Mouse (Mus musculus) ES-Bruce4 (cell line): ENCODE data around the gene Hyal3. TPM values are rescaled to one million over a fixed set of nuclear protein-coding genes. Genes with fewer than 3 reads are reported as not detected.
A peak's percentile ranks its signal among the peaks of the same experiment; 100 is the strongest.
"Not testable (repeated sequence)": the region's sequence is repeated elsewhere in the genome, so short reads cannot be mapped to it uniquely, and the experiment has no call there.

Source experiments
- H3K27ac ChIP-seq: 2 replicates; pipeline ENCODE4 v1.5.1; 2012; ENCODE audit warnings: low read length, inconsistent platforms; ENCODE audit not compliant: insufficient read depth
- H3K27me3 ChIP-seq: 2 replicates; pipeline ENCODE4 v1.6.1; 2012; ENCODE audit warnings: mild to moderate bottlenecking, low read length, inconsistent platforms; ENCODE audit not compliant: control insufficient read depth, poor library complexity, insufficient read depth, severe bottlenecking
- H3K36me3 ChIP-seq: 2 replicates; pipeline ENCODE4 v1.6.1; 2012; ENCODE audit warnings: inconsistent platforms, mild to moderate bottlenecking, low read length, moderate library complexity; ENCODE audit not compliant: control insufficient read depth, poor library complexity, insufficient read depth, severe bottlenecking
- H3K4me1 ChIP-seq: one replicate; pipeline ENCODE4 v1.8.1; 2011; ENCODE audit warnings: low read length; ENCODE audit not compliant: control insufficient read depth, insufficient read depth
- H3K4me3 ChIP-seq: 2 replicates; pipeline ENCODE4 v1.5.1; 2011; ENCODE audit warnings: low read depth, mild to moderate bottlenecking, low read length
- H3K9ac ChIP-seq: 2 replicates; pipeline ENCODE4 v1.6.1; 2012; ENCODE audit warnings: low read depth, mild to moderate bottlenecking, inconsistent platforms; ENCODE audit not compliant: poor library complexity, severe bottlenecking
- H3K9me3 ChIP-seq: replicated peaks from 2 replicates; pipeline ENCODE4 v1.6.1; 2012; ENCODE audit warnings: mild to moderate bottlenecking, low read length, inconsistent platforms; ENCODE audit not compliant: control insufficient read depth, poor library complexity, insufficient read depth, severe bottlenecking
- CTCF ChIP-seq: IDR thresholded peaks from one replicate; pipeline ENCODE4 v1.8.1; 2011; ENCODE audit warnings: low read depth, low read length
- EP300 ChIP-seq: IDR thresholded peaks from 2 replicates; pipeline ENCODE4 v1.6.1; 2011; ENCODE audit warnings: low read depth, low read length; ENCODE audit not compliant: insufficient read depth
- POLR2A ChIP-seq: IDR thresholded peaks from one replicate; pipeline ENCODE4 v1.8.1; 2011; ENCODE audit warnings: low read length; ENCODE audit not compliant: insufficient read depth
- polyA plus RNA-seq: library from polyadenylated mRNA; stranded (reverse); fragments of >200 nt; gene quantifications from 2 replicates; pipeline ENCODE4 v1.2.4, GENCODE M21; 2011; ENCODE audit warnings: low read depth; ENCODE audit not compliant: missing spikeins, insufficient read depth, insufficient read length

The Hyal3 gene
- polyA plus RNA-seq, 1 experiment: 1.0 TPM

DNA sequence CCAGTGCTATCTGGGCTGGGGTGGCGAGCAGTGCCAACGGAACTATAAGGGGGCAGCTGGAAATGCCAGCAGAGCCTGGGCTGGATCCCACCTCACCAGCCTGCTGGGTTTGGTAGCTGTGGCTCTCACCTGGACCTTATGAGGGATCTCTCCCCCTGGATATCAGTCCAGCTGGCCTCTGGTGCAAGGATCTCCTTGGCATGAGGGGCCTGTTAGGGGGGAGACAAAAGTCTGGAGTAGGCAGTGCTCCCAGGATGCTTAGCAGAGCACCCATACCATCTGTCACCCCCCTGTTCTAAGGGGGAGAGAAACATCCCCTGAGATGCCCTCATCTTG lies 8.3 kb upstream of the Hyal3 start:
- H3K36me3 ChIP-seq: peaks cover 12% of the 10 kb centered on the region
- H3K9me3 ChIP-seq: no peaks in the 10 kb centered on the region
- no peak overlapping the region for H3K4me3 ChIP-seq
- peaks cover 4% of the 10 kb centered on the region for H3K4me1 ChIP-seq
- no peak overlapping the region for H3K9ac ChIP-seq
- no peak overlapping the region for H3K27ac ChIP-seq
- no peaks in the 10 kb centered on the region for H3K27me3 ChIP-seq
- TF ChIP-seq EP300 (no peak), POLR2A (no peak), CTCF (no peak)

DNA sequence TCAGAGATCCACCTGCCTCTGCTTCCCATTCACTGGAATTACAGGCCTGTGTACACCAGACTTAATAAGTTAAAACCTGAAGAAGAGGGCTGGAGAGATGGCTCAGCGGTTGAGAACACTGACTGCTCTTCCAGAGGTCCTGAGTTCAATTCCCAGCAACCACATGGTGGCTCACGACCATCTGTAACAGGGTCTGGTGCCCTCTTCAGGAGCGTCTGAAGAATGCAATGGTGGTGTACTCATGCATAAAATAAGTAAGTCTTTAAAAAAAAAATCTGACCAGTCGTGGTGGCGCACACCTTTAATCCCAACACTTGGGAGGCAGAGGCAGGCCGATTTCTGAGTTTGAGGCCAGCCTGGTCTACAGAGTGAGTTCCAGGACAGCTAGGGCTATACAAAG lies 6.8 kb upstream of the Hyal3 start:
- H3K27me3 ChIP-seq, H3K9ac ChIP-seq, H3K4me3 ChIP-seq, H3K9me3 ChIP-seq, H3K27ac ChIP-seq, H3K4me1 ChIP-seq: not testable (repeated sequence)
- peak; percentile 31 for TF ChIP-seq CTCF
- H3K36me3 ChIP-seq: peaks cover 12% of the 10 kb centered on the region

DNA sequence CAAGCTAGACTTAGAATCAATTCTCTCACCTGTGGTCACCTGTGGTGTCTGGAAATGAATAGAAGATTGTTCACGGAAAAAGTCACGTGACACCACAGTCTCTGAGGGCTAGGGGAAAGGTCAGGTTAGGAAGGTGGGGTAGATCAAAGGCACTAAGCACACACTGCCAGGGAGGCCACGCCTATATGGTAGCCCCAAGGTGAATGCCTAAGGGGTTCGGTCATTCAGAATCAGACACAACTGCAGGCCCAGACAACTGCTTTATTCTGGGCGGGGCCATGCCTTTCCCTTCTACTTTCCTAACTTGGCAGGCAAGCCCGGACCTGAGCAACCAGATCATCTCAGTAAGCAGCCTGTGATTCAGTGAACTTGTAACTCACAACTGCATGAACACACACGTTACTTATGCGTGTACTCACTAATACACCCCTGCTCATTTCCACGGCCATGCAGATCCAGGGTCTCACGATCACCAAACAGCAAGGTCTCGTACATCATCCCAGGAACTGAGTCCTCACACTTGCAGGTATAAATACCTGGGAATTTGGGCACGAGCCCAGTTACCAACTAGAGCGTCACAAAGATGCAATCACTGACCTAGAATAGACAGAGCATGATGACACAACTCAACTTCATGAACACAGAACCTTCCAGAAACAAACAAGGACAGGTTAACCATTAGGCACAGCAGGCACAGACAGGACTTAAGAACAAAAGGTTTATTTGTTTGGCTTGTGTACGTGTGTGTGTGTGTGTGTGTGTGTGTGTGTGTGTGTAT lies 4.8 kb upstream of the Hyal3 start:
- TF ChIP-seq EP300 (peak; percentile 96), POLR2A (no peak), CTCF (no peak)
- H3K27ac ChIP-seq: peak overlapping the region; percentile 89
- H3K4me3 ChIP-seq: no peak overlapping the region
- H3K27me3 ChIP-seq: no peaks in the 10 kb centered on the region
- no peaks in the 10 kb centered on the region for H3K9me3 ChIP-seq
- H3K4me1 ChIP-seq: peaks cover 2% of the 10 kb centered on the region
- H3K9ac ChIP-seq: peak overlapping the region; percentile 3
- peaks cover 12% of the 10 kb centered on the region for H3K36me3 ChIP-seq

DNA sequence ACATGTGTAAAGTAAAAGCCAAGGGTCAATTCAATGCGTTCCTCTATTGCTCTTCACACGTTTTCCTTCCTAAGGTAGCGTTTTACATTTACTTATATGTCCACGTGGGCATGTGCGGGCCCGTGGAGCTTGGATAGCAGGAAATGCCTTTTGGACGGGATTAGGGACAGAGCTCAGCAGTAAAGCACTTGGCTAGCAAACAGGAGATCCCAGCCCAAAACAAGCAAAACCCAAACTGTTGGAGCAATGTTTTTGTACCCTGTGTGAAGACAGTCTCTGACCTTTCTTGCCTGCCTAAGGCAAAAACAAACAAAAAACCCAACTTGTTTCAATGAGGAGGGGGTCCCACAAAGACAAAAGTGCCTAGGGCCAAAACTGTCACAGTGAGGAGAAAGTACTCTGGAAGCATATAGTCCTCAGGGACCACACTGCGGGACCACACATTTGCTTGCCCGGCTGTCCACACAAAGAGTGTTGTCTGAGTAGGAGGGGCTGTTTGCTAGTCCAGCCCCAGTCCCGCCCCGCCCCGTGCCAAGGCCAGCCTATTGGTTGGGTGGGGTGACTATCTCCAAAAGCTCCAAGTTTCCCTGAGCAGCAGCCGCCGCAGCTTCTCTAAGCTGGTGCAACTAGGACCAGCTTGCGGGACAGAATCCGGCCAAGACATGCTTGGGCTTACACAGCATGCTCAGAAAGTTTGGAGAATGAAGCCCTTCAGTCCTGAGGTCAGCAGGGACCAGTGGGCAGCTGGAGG lies 4.1 kb upstream of the Hyal3 start, which contains the start of gene Hyal1:
TSS of gene Hyal1 (plus strand) at position 571 of the 751 bp plus-strand sequence.
- H3K9me3 ChIP-seq: no peaks in the 10 kb centered on the region

DNA sequence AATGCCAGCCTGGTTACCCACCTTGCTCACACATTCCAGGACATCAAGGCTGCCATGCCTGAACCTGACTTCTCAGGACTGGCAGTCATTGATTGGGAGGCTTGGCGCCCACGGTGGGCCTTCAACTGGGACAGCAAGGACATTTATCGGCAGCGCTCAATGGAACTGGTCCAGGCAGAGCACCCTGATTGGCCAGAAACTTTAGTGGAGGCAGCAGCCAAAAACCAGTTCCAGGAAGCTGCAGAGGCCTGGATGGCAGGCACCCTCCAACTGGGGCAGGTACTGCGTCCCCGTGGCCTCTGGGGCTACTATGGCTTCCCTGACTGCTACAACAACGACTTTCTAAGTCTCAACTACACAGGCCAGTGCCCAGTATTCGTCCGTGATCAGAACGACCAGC lies 2.7 kb upstream of the Hyal3 start:
- H3K4me1 ChIP-seq: peaks cover 2% of the 10 kb centered on the region
- no peak for TF ChIP-seq CTCF
- TF ChIP-seq EP300: no peak
- TF ChIP-seq POLR2A: no peak

More for the DNA sequence above, 4.1 kb upstream of the Hyal3 start, which contains the start of gene Hyal1:
- Histone ChIP-seq H3K27me3 (no peaks in the 10 kb centered on the region), H3K4me1 (peaks cover 2% of the 10 kb centered on the region), H3K9ac (peak within 1 kb of the TSS; percentile 47), H3K27ac (peak within 1 kb of the TSS; percentile 89), H3K36me3 (peaks cover 10% of the 10 kb centered on the region), H3K4me3 (peak within 1 kb of the TSS; percentile 85)
- TF ChIP-seq CTCF (no peak), POLR2A (peak; percentile 60)

DNA sequence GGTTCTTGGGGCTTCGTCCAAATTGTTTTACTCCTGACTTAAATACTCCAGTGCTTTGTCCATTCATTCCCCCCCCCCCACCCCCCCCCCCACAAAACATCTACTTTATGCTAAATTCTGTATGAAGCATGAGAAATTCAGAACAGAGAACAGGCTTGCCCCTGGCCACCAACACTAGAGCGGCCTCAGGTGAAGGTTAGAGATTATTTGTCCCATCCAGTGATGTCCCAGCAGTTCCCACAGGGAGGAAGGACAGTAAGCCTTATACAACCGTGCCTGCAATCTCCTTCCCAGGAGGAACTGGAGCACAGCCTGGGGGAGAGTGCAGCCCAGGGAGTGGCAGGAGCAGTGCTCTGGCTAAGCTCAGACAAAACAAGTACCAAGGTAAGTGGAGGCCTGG lies 2.0 kb upstream of the Hyal3 start, which contains the start of gene Naa80:
TSS of gene Naa80 (plus strand) at position 301 of the 400 bp plus-strand sequence.
- Histone ChIP-seq H3K4me1 (peaks cover 2% of the 10 kb centered on the region), H3K4me3 (no peak within 1 kb of the TSS; the same call in 1 of the 2 replicates), H3K9me3 (no peaks in the 10 kb centered on the region), H3K9ac (no peak within 1 kb of the TSS), H3K27me3 (no peaks in the 10 kb centered on the region), H3K27ac (no peak within 1 kb of the TSS), H3K36me3 (no peaks in the 10 kb centered on the region)
- TF ChIP-seq CTCF: no peak
- no peak for TF ChIP-seq EP300

More for the DNA sequence above, 2.7 kb upstream of the Hyal3 start:
- Histone ChIP-seq H3K9me3 (no peaks in the 10 kb centered on the region), H3K4me3 (no peak overlapping the region; the same call in 1 of the 2 replicates), H3K36me3 (no peaks in the 10 kb centered on the region), H3K27ac (no peak overlapping the region), H3K27me3 (no peaks in the 10 kb centered on the region), H3K9ac (0 out of 2 replicates have a peak overlapping the region, but pooled peaks have one; percentile 47)
